Mouse (Mus musculus): Measurements from ENCODE around the gene Selenow. TPM values are rescaled to one million over a fixed set of nuclear protein-coding genes. Genes with fewer than 3 reads are reported as not detected.

The Selenow gene
- polyA plus RNA-seq, 1 experiment = 288 TPM

- peak overlapping the region; percentile 8 for H3K27ac ChIP-seq (ENCODE audit: insufficient read depth, low read depth, low read length)
- 24% methylated on average over 16 of the region's 16 CpGs for WGBS
- DNase-seq = peak; percentile 45
Observed at GRCm38 (mm10) chr7:15933437-15934359, 11.5 kb upstream of the Selenow start.

GRCm38 (mm10) chr7:15931635-15932034 is 9.4 kb upstream of the Selenow start:
- Histone ChIP-seq H3K27me3 (replicated peaks; ENCODE audit: control insufficient read depth, insufficient read depth, low read length) (no peaks in the 10 kb centered on the region), H3K4me3 (ENCODE audit: insufficient read depth, low read depth, low read length) (no peak overlapping the region), H3K36me3 (ENCODE audit: control insufficient read depth, insufficient read depth, low read length) (no peaks in the 10 kb centered on the region), H3K4me1 (ENCODE audit: control insufficient read depth, insufficient read depth, low read length) (no peaks in the 10 kb centered on the region), H3K27ac (ENCODE audit: insufficient read depth, low read depth, low read length) (no peak overlapping the region)
- WGBS = 51% methylated on average over 3 of the region's 3 CpGs
- DNase-seq = peak; percentile 15
- TF ChIP-seq CTCF (conservative IDR thresholded peaks at IDR 0.05; ENCODE audit: insufficient read depth, insufficient read length, low read depth, low read length) = no peak
- no peak for TF ChIP-seq POLR2A (IDR thresholded peaks at IDR 0.05; ENCODE audit: low read depth, low read length)

More at GRCm38 (mm10) chr7:15933437-15934359, 11.5 kb upstream of the Selenow start:
- Histone ChIP-seq H3K4me3 (ENCODE audit: insufficient read depth, low read depth, low read length) (no peak overlapping the region), H3K4me1 (ENCODE audit: control insufficient read depth, insufficient read depth, low read length) (no peaks in the 10 kb centered on the region), H3K27me3 (replicated peaks; ENCODE audit: control insufficient read depth, insufficient read depth, low read length) (no peaks in the 10 kb centered on the region), H3K36me3 (ENCODE audit: control insufficient read depth, insufficient read depth, low read length) (no peaks in the 10 kb centered on the region; the same call in 1 of the 2 replicates)
- TF ChIP-seq POLR2A (IDR thresholded peaks at IDR 0.05; ENCODE audit: low read depth, low read length) (no peak), CTCF (conservative IDR thresholded peaks at IDR 0.05; ENCODE audit: insufficient read depth, insufficient read length, low read depth, low read length) (no peak)

- Histone ChIP-seq H3K4me3 (ENCODE audit: insufficient read depth, low read depth, low read length) (no peak overlapping the region), H3K36me3 (ENCODE audit: control insufficient read depth, insufficient read depth, low read length) (no peaks in the 10 kb centered on the region), H3K4me1 (ENCODE audit: control insufficient read depth, insufficient read depth, low read length) (no peaks in the 10 kb centered on the region), H3K27ac (ENCODE audit: insufficient read depth, low read depth, low read length) (no peak overlapping the region), H3K27me3 (replicated peaks; ENCODE audit: control insufficient read depth, insufficient read depth, low read length) (no peaks in the 10 kb centered on the region)
- no peak for DNase-seq
- TF ChIP-seq CTCF (conservative IDR thresholded peaks at IDR 0.05; ENCODE audit: insufficient read depth, insufficient read length, low read depth, low read length) (no peak), POLR2A (IDR thresholded peaks at IDR 0.05; ENCODE audit: low read depth, low read length) (no peak)
- WGBS = 85% methylated on average over 2 of the region's 2 CpGs
Observed at GRCm38 (mm10) chr7:15930543-15930942, 8.3 kb upstream of the Selenow start.

GRCm38 (mm10) chr7:15929910-15930309 is 7.7 kb upstream of the Selenow start:
- Histone ChIP-seq H3K36me3 (ENCODE audit: control insufficient read depth, insufficient read depth, low read length) (no peaks in the 10 kb centered on the region), H3K4me3 (ENCODE audit: insufficient read depth, low read depth, low read length) (no peak overlapping the region), H3K27me3 (replicated peaks; ENCODE audit: control insufficient read depth, insufficient read depth, low read length) (no peaks in the 10 kb centered on the region), H3K27ac (ENCODE audit: insufficient read depth, low read depth, low read length) (no peak overlapping the region), H3K4me1 (ENCODE audit: control insufficient read depth, insufficient read depth, low read length) (no peaks in the 10 kb centered on the region)
- 25% methylated on average over 4 of the region's 4 CpGs for WGBS
- peak; percentile 67 for DNase-seq
- TF ChIP-seq CTCF (conservative IDR thresholded peaks at IDR 0.05; ENCODE audit: insufficient read depth, insufficient read length, low read depth, low read length) (peak; percentile 91), POLR2A (IDR thresholded peaks at IDR 0.05; ENCODE audit: low read depth, low read length) (no peak)

GRCm38 (mm10) chr7:15921796-15922195 is 406 bp downstream of the Selenow start:
- TF ChIP-seq CTCF (conservative IDR thresholded peaks at IDR 0.05; ENCODE audit: insufficient read depth, insufficient read length, low read depth, low read length) = no peak
- no peak for TF ChIP-seq POLR2A (IDR thresholded peaks at IDR 0.05; ENCODE audit: low read depth, low read length)
- 2% methylated on average over 10 of the region's 10 CpGs for WGBS
- H3K4me1 ChIP-seq (ENCODE audit: control insufficient read depth, insufficient read depth, low read length) = peaks cover 4% of the 10 kb centered on the region; the same call in 1 of the 2 replicates
- peak; percentile 34 for DNase-seq
- peak overlapping the region; percentile 58 for H3K27ac ChIP-seq (ENCODE audit: insufficient read depth, low read depth, low read length)
- H3K27me3 ChIP-seq (replicated peaks; ENCODE audit: control insufficient read depth, insufficient read depth, low read length) = no peaks in the 10 kb centered on the region
- H3K36me3 ChIP-seq (ENCODE audit: control insufficient read depth, insufficient read depth, low read length) = no peaks in the 10 kb centered on the region
- peak overlapping the region; percentile 76 for H3K4me3 ChIP-seq (ENCODE audit: insufficient read depth, low read depth, low read length)

GRCm38 (mm10) chr7:15920645-15921190 is 1.5 kb downstream of the Selenow start:
- H3K27ac ChIP-seq (ENCODE audit: insufficient read depth, low read depth, low read length) = no peak overlapping the region
- DNase-seq = no peak
- no peaks in the 10 kb centered on the region for H3K27me3 ChIP-seq (replicated peaks; ENCODE audit: control insufficient read depth, insufficient read depth, low read length)
- peak overlapping the region; percentile 76 for H3K4me3 ChIP-seq (ENCODE audit: insufficient read depth, low read depth, low read length)
- peaks cover 4% of the 10 kb centered on the region; the same call in 1 of the 2 replicates for H3K4me1 ChIP-seq (ENCODE audit: control insufficient read depth, insufficient read depth, low read length)
- no peaks in the 10 kb centered on the region for H3K36me3 ChIP-seq (ENCODE audit: control insufficient read depth, insufficient read depth, low read length)
- no peak for TF ChIP-seq CTCF (conservative IDR thresholded peaks at IDR 0.05; ENCODE audit: insufficient read depth, insufficient read length, low read depth, low read length)
- no peak for TF ChIP-seq POLR2A (IDR thresholded peaks at IDR 0.05; ENCODE audit: low read depth, low read length)
- WGBS = 83% methylated on average over 6 of the region's 6 CpGs

GRCm38 (mm10) chr7:15919947-15920346 is 2.3 kb downstream of the Selenow start:
- DNase-seq = no peak
- H3K4me1 ChIP-seq (ENCODE audit: control insufficient read depth, insufficient read depth, low read length) = peaks cover 4% of the 10 kb centered on the region; the same call in 1 of the 2 replicates
- H3K27ac ChIP-seq (ENCODE audit: insufficient read depth, low read depth, low read length) = no peak overlapping the region
- H3K4me3 ChIP-seq (ENCODE audit: insufficient read depth, low read depth, low read length) = no peak overlapping the region
- TF ChIP-seq CTCF (conservative IDR thresholded peaks at IDR 0.05; ENCODE audit: insufficient read depth, insufficient read length, low read depth, low read length) (no peak), POLR2A (IDR thresholded peaks at IDR 0.05; ENCODE audit: low read depth, low read length) (no peak)
- H3K27me3 ChIP-seq (replicated peaks; ENCODE audit: control insufficient read depth, insufficient read depth, low read length) = no peaks in the 10 kb centered on the region
- no peaks in the 10 kb centered on the region for H3K36me3 ChIP-seq (ENCODE audit: control insufficient read depth, insufficient read depth, low read length)
- WGBS = 88% methylated on average over 9 of the region's 9 CpGs

Measured in kidney, adult 2 months (tissue).